Mouse (Mus musculus) liver, adult 2 months (tissue): ENCODE data around the gene Sez6l.

Experiments used
- CTCF ChIP-seq: fragments of 200-500 bp; IDR thresholded peaks from 2 replicates; pipeline ENCODE4 v1.5.1; 2011; ENCODE audit warnings: low read depth, low read length, control low read depth
- POLR2A ChIP-seq: fragments of 200-500 bp; IDR thresholded peaks from 2 replicates; pipeline ENCODE4 v1.6.1; 2011; ENCODE audit warnings: low read length, control low read depth; ENCODE audit not compliant: insufficient read depth; ENCODE audit errors: extremely low read depth

GRCm38 (mm10) chr5:112486415-112486814, 90.6 kb downstream of the Sez6l start:
- TF ChIP-seq CTCF = no peak
- TF ChIP-seq POLR2A = no peak
